Mouse (Mus musculus) brain, embryonic 18.5 days (tissue): ENCODE results near the gene Gm5108.

Experiments
- DNase-seq: peaks from one replicate; pipeline ENCODE4 v3.0.0-alpha.2; 2012; ENCODE audit warnings: low read depth, low spot score

Gm5108 gene

GRCm38 (mm10) chr5:67941369-67941768, at the start of gene Gm5108:
TSS of gene Gm5108 (plus strand) at chr5:67941669.
- no peak for DNase-seq

GRCm38 (mm10) chr5:67898921-67899320, 42.5 kb upstream of the Gm5108 start:
- DNase-seq, result no peak

- no peak for DNase-seq
Measured at GRCm38 (mm10) chr5:67904555-67904954, 36.9 kb upstream of the Gm5108 start.

GRCm38 (mm10) chr5:67930584-67930983, 10.9 kb upstream of the Gm5108 start:
- no peak for DNase-seq

GRCm38 (mm10) chr5:67931623-67932022, 9.8 kb upstream of the Gm5108 start:
- DNase-seq, result no peak

GRCm38 (mm10) chr5:67943199-67943598, 1.7 kb downstream of the Gm5108 start:
- DNase-seq, result no peak

GRCm38 (mm10) chr5:67944074-67944785, 2.8 kb downstream of the Gm5108 start:
- DNase-seq, result no peak

- no peak for DNase-seq
Measured at GRCm38 (mm10) chr5:67946321-67946720, 4.9 kb downstream of the Gm5108 start, which contains the start of gene Gm21905. TSS of gene Gm21905 (minus strand) at chr5:67946421.

- no peak for DNase-seq
Measured at GRCm38 (mm10) chr5:67947006-67947405, 5.5 kb downstream of the Gm5108 start.

- DNase-seq, result peak; percentile 42
Measured at GRCm38 (mm10) chr5:67948074-67948473, 6.6 kb downstream of the Gm5108 start.

GRCm38 (mm10) chr5:67954097-67954496, 12.6 kb downstream of the Gm5108 start:
- peak; percentile 51 for DNase-seq

GRCm38 (mm10) chr5:67955486-67955885, 14.0 kb downstream of the Gm5108 start:
- DNase-seq, result no peak

GRCm38 (mm10) chr5:67961708-67962629, 20.5 kb downstream of the Gm5108 start:
- no peak for DNase-seq

- DNase-seq, result no peak
Measured at GRCm38 (mm10) chr5:67969536-67969935, 28.1 kb downstream of the Gm5108 start.

GRCm38 (mm10) chr5:67981946-67982526, 40.6 kb downstream of the Gm5108 start:
- no peak for DNase-seq

- no peak for DNase-seq
Measured at GRCm38 (mm10) chr5:67990426-67990825, 49.0 kb downstream of the Gm5108 start.

- DNase-seq, result peak; percentile 42
Measured at GRCm38 (mm10) chr5:68002611-68003010, 61.1 kb downstream of the Gm5108 start.

GRCm38 (mm10) chr5:68003904-68004303, 62.4 kb downstream of the Gm5108 start:
- DNase-seq, result no peak

GRCm38 (mm10) chr5:68004419-68004818, 63.0 kb downstream of the Gm5108 start:
- DNase-seq, result no peak

- no peak for DNase-seq
Measured at GRCm38 (mm10) chr5:68007074-68007473, 65.6 kb downstream of the Gm5108 start.

GRCm38 (mm10) chr5:68011569-68011968, 70.1 kb downstream of the Gm5108 start:
- DNase-seq, result no peak

- DNase-seq, result no peak
Measured at GRCm38 (mm10) chr5:68012618-68013017, 71.1 kb downstream of the Gm5108 start.
